Mouse (Mus musculus): ENCODE measurements around the gene Olfr902. TPM values are rescaled to one million over a fixed set of nuclear protein-coding genes. Genes with fewer than 3 reads are reported as not detected.

Gene Olfr902
- total and polyA plus RNA-seq, 3 experiments, result not detected

Other genes starting within 250 kb of the Olfr902 start
Only the 20 nearest of the 23 such genes appear.
- gene Olfr143, start 194.9 kb upstream of the Olfr902 start, total RNA-seq (2012; rRNA removed), result not detected in 2 replicates
- not detected in 2 replicates for gene Olfr143, start 194.9 kb upstream of the Olfr902 start, total RNA-seq (2014; rRNA removed)
- not detected in 2 replicates for gene Olfr143, start 194.9 kb upstream of the Olfr902 start, polyA plus RNA-seq (2012; ENCODE audit: insufficient read length, low read depth)
- not detected in 2 replicates for gene Olfr895, start 179.8 kb upstream of the Olfr902 start, total RNA-seq (2012; rRNA removed)
- not detected in 2 replicates for gene Olfr895, start 179.8 kb upstream of the Olfr902 start, total RNA-seq (2014; rRNA removed)
- not detected in 2 replicates for gene Olfr895, start 179.8 kb upstream of the Olfr902 start, polyA plus RNA-seq (2012; ENCODE audit: insufficient read length, low read depth)
- not detected in 2 replicates for gene Olfr896-ps1, start 156.5 kb upstream of the Olfr902 start, total RNA-seq (2012; rRNA removed)
- not detected in 2 replicates for gene Olfr896-ps1, start 156.5 kb upstream of the Olfr902 start, total RNA-seq (2014; rRNA removed)
- not detected in 2 replicates for gene Olfr896-ps1, start 156.5 kb upstream of the Olfr902 start, polyA plus RNA-seq (2012; ENCODE audit: insufficient read length, low read depth)
- not detected in 2 replicates for gene Olfr25, start 118.6 kb upstream of the Olfr902 start, total RNA-seq (2012; rRNA removed)
- not detected in 2 replicates for gene Olfr25, start 118.6 kb upstream of the Olfr902 start, total RNA-seq (2014; rRNA removed)
- not detected in 2 replicates for gene Olfr25, start 118.6 kb upstream of the Olfr902 start, polyA plus RNA-seq (2012; ENCODE audit: insufficient read length, low read depth)
- not detected in 2 replicates for gene Olfr898, start 99.2 kb upstream of the Olfr902 start, total RNA-seq (2012; rRNA removed)
- gene Olfr898, start 99.2 kb upstream of the Olfr902 start, total RNA-seq (2014; rRNA removed), result not detected in 2 replicates
- not detected in 2 replicates for gene Olfr898, start 99.2 kb upstream of the Olfr902 start, polyA plus RNA-seq (2012; ENCODE audit: insufficient read length, low read depth)
- not detected in 2 replicates for gene Olfr250, start 80.8 kb upstream of the Olfr902 start, total RNA-seq (2012; rRNA removed)
- gene Olfr250, start 80.8 kb upstream of the Olfr902 start, total RNA-seq (2014; rRNA removed), result not detected in 2 replicates
- gene Olfr250, start 80.8 kb upstream of the Olfr902 start, polyA plus RNA-seq (2012; ENCODE audit: insufficient read length, low read depth), result not detected in 2 replicates
- not detected in 2 replicates for gene Olfr251, start 70.6 kb upstream of the Olfr902 start, total RNA-seq (2012; rRNA removed)
- gene Olfr251, start 70.6 kb upstream of the Olfr902 start, total RNA-seq (2014; rRNA removed), result not detected in 2 replicates
- gene Olfr251, start 70.6 kb upstream of the Olfr902 start, polyA plus RNA-seq (2012; ENCODE audit: insufficient read length, low read depth), result not detected in 2 replicates
- not detected in 2 replicates for gene Olfr147, start 46.0 kb upstream of the Olfr902 start, total RNA-seq (2012; rRNA removed)
- not detected in 2 replicates for gene Olfr147, start 46.0 kb upstream of the Olfr902 start, total RNA-seq (2014; rRNA removed)
- not detected in 2 replicates for gene Olfr147, start 46.0 kb upstream of the Olfr902 start, polyA plus RNA-seq (2012; ENCODE audit: insufficient read length, low read depth)
- not detected in 2 replicates for gene Olfr901, start 18.2 kb upstream of the Olfr902 start, total RNA-seq (2012; rRNA removed)
- not detected in 2 replicates for gene Olfr901, start 18.2 kb upstream of the Olfr902 start, total RNA-seq (2014; rRNA removed)
- gene Olfr901, start 18.2 kb upstream of the Olfr902 start, polyA plus RNA-seq (2012; ENCODE audit: insufficient read length, low read depth), result not detected in 2 replicates
- gene Olfr904, start 15.5 kb downstream of the Olfr902 start, total RNA-seq (2012; rRNA removed), result not detected in 2 replicates
- not detected in 2 replicates for gene Olfr904, start 15.5 kb downstream of the Olfr902 start, total RNA-seq (2014; rRNA removed)
- not detected in 2 replicates for gene Olfr904, start 15.5 kb downstream of the Olfr902 start, polyA plus RNA-seq (2012; ENCODE audit: insufficient read length, low read depth)
- gene Olfr905, start 23.5 kb downstream of the Olfr902 start, total RNA-seq (2012; rRNA removed), result not detected in 2 replicates
- gene Olfr905, start 23.5 kb downstream of the Olfr902 start, total RNA-seq (2014; rRNA removed), result not detected in 2 replicates
- not detected in 2 replicates for gene Olfr905, start 23.5 kb downstream of the Olfr902 start, polyA plus RNA-seq (2012; ENCODE audit: insufficient read length, low read depth)
- gene Olfr906, start 39.4 kb downstream of the Olfr902 start, total RNA-seq (2012; rRNA removed), result not detected in 2 replicates
- gene Olfr906, start 39.4 kb downstream of the Olfr902 start, total RNA-seq (2014; rRNA removed), result not detected in 2 replicates
- not detected in 2 replicates for gene Olfr906, start 39.4 kb downstream of the Olfr902 start, polyA plus RNA-seq (2012; ENCODE audit: insufficient read length, low read depth)
- not detected in 2 replicates for gene Olfr907, start 48.1 kb downstream of the Olfr902 start, total RNA-seq (2012; rRNA removed)
- not detected in 2 replicates for gene Olfr907, start 48.1 kb downstream of the Olfr902 start, total RNA-seq (2014; rRNA removed)
- gene Olfr907, start 48.1 kb downstream of the Olfr902 start, polyA plus RNA-seq (2012; ENCODE audit: insufficient read length, low read depth), result 0.11 TPM in 1 of 2 replicates, not detected in the other
- not detected in 2 replicates for gene Olfr911-ps1, start 73.9 kb downstream of the Olfr902 start, total RNA-seq (2012; rRNA removed)
- not detected in 2 replicates for gene Olfr911-ps1, start 73.9 kb downstream of the Olfr902 start, total RNA-seq (2014; rRNA removed)
- not detected in 2 replicates for gene Olfr911-ps1, start 73.9 kb downstream of the Olfr902 start, polyA plus RNA-seq (2012; ENCODE audit: insufficient read length, low read depth)
- not detected in 2 replicates for gene Olfr910, start 90.2 kb downstream of the Olfr902 start, total RNA-seq (2012; rRNA removed)
- not detected in 2 replicates for gene Olfr910, start 90.2 kb downstream of the Olfr902 start, total RNA-seq (2014; rRNA removed)
- gene Olfr910, start 90.2 kb downstream of the Olfr902 start, polyA plus RNA-seq (2012; ENCODE audit: insufficient read length, low read depth), result not detected in 2 replicates
- gene Olfr912, start 132.5 kb downstream of the Olfr902 start, total RNA-seq (2012; rRNA removed), result not detected in 2 replicates
- not detected in 2 replicates for gene Olfr912, start 132.5 kb downstream of the Olfr902 start, total RNA-seq (2014; rRNA removed)
- gene Olfr912, start 132.5 kb downstream of the Olfr902 start, polyA plus RNA-seq (2012; ENCODE audit: insufficient read length, low read depth), result not detected in 2 replicates
- gene Olfr913, start 145.1 kb downstream of the Olfr902 start, total RNA-seq (2012; rRNA removed), result not detected in 2 replicates
- gene Olfr913, start 145.1 kb downstream of the Olfr902 start, total RNA-seq (2014; rRNA removed), result not detected in 2 replicates
- not detected in 2 replicates for gene Olfr913, start 145.1 kb downstream of the Olfr902 start, polyA plus RNA-seq (2012; ENCODE audit: insufficient read length, low read depth)
- gene Olfr914, start 157.4 kb downstream of the Olfr902 start, total RNA-seq (2012; rRNA removed), result not detected in 2 replicates
- not detected in 2 replicates for gene Olfr914, start 157.4 kb downstream of the Olfr902 start, total RNA-seq (2014; rRNA removed)
- gene Olfr914, start 157.4 kb downstream of the Olfr902 start, polyA plus RNA-seq (2012; ENCODE audit: insufficient read length, low read depth), result not detected in 2 replicates
- not detected in 2 replicates for gene Olfr916, start 212.2 kb downstream of the Olfr902 start, total RNA-seq (2012; rRNA removed)
- gene Olfr916, start 212.2 kb downstream of the Olfr902 start, total RNA-seq (2014; rRNA removed), result not detected in 2 replicates
- gene Olfr916, start 212.2 kb downstream of the Olfr902 start, polyA plus RNA-seq (2012; ENCODE audit: insufficient read length, low read depth), result not detected in 2 replicates
- not detected in 2 replicates for gene Olfr917, start 218.2 kb downstream of the Olfr902 start, total RNA-seq (2012; rRNA removed)
- gene Olfr917, start 218.2 kb downstream of the Olfr902 start, total RNA-seq (2014; rRNA removed), result not detected in 2 replicates
- gene Olfr917, start 218.2 kb downstream of the Olfr902 start, polyA plus RNA-seq (2012; ENCODE audit: insufficient read length, low read depth), result not detected in 2 replicates